Mouse (Mus musculus): ENCODE measurements around the gene Uvssa. TPM values are rescaled to one million over a fixed set of nuclear protein-coding genes. Genes with fewer than 3 reads are reported as not detected.

Uvssa gene
- polyA plus RNA-seq, 1 experiment, result 4.3 TPM

DNA sequence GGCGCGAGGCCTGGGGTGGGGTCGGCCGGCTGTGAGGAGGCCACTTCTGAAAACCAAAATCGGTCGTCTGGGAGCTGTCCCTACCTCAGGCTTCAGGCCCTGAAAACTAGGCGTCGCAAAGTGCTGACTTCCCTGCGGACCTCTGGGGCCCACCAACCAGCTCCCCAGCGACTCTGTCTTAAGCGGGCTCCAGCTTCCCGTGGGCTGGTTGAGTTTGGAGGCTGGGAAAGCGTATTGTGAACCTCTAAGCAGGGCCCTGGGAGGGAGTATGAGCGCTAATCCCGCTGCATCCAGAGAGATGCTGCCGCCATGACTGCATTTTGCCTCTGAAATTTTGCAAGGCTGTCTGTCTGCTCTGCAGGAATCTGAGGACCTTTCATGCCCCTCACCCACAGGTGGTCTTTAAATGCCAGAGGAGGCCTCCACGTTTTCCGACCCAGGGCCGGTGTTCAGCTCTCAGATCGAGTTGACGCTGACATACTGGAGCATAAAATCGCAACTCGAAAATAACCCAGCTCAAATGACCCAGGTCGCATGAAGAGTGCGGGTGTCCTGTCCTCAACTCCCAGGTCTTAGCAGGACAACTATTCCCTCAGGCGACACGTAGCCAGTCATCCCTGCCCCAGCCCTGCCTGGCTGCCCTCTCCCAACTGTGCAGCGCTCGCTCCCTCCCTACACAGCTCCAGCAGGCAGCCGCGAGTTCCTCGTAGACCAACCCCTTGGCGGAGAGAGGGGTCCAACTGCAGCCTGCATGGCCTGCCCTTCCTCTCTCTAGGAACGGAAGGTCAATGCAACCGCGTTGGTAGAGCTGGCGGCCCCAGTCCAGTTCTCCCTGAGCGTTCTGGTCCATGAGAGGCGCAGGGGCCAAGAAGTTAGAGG is 53.9 kb downstream of the Uvssa start:
- Histone ChIP-seq H3K36me3 (ENCODE audit: control insufficient read depth, insufficient read depth, low read length) (no peaks in the 10 kb centered on the region), H3K27me3 (replicated peaks; ENCODE audit: control insufficient read depth, insufficient read depth, low read length) (peaks cover 5% of the 10 kb centered on the region), H3K27ac (ENCODE audit: insufficient read depth, low read depth, low read length) (no peak overlapping the region), H3K4me1 (ENCODE audit: control insufficient read depth, insufficient read depth, low read length) (no peaks in the 10 kb centered on the region), H3K4me3 (ENCODE audit: insufficient read depth, low read depth, low read length) (no peak overlapping the region)
- WGBS, result 2% methylated on average over 39 of the region's 39 CpGs
- TF ChIP-seq CTCF (conservative IDR thresholded peaks at IDR 0.05; ENCODE audit: insufficient read depth, insufficient read length, low read depth, low read length) (no peak), POLR2A (IDR thresholded peaks at IDR 0.05; ENCODE audit: low read depth, low read length) (no peak)
- DNase-seq, result no peak

DNA sequence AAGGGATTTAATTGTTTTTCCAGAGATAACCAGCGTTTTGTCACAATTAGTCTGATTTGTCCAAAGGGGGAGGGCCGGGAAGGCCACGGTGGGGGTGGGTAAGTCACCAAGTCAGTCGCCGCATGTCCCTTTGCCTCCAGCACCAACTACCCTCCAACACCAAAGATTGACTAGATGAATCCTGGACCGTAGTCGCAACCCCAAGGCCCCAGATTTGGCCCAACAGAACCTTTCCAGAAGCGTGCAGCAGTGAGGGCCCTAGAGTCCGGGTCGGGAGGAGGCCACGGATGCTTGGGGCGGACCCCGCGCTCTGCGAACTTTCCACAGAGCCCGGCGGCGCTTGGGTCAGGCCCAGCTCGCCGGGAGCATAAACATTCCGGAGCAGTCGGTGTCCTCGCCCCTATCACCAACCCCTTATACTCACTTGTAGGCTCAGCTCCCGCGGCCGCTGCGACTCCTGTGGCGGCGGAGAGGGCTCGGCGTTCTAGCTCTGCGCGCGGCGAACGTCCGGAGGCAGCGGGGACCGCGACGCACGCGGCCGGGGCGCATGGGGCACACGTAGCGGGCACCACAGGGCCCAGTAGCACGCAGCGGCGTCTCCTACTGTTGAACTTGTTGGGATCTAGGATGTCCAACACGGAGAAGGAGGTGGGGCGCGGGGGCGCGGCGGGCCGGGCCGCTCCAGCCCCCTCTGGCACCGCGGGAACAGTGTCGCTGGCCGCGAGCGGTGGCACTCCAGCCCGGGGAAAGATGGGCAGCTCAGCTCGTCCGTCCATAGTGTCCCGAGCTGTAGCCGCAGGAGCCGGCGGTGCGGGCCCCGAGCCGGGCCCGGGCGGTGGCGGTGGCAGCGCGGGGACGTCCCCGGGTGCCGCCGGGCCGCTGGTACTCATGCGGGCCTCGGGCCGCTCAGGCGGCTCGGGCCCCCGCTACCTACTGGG is 55.1 kb downstream of the Uvssa start, which contains the start of gene Nkx1-1:
Gene Nkx1-1, minus strand, starts transcription at position 776 of the 938 bp plus-strand sequence.
- DNase-seq, result no peak
- Histone ChIP-seq H3K27ac (ENCODE audit: insufficient read depth, low read depth, low read length) (no peak within 1 kb of the TSS), H3K4me1 (ENCODE audit: control insufficient read depth, insufficient read depth, low read length) (no peaks in the 10 kb centered on the region), H3K36me3 (ENCODE audit: control insufficient read depth, insufficient read depth, low read length) (no peaks in the 10 kb centered on the region), H3K4me3 (ENCODE audit: insufficient read depth, low read depth, low read length) (no peak within 1 kb of the TSS), H3K27me3 (replicated peaks; ENCODE audit: control insufficient read depth, insufficient read depth, low read length) (peaks cover 5% of the 10 kb centered on the region)
- no peak for TF ChIP-seq POLR2A (IDR thresholded peaks at IDR 0.05; ENCODE audit: low read depth, low read length)
- no peak for TF ChIP-seq CTCF (conservative IDR thresholded peaks at IDR 0.05; ENCODE audit: insufficient read depth, insufficient read length, low read depth, low read length)
- 2% methylated on average over 89 of the region's 90 CpGs for WGBS

DNA sequence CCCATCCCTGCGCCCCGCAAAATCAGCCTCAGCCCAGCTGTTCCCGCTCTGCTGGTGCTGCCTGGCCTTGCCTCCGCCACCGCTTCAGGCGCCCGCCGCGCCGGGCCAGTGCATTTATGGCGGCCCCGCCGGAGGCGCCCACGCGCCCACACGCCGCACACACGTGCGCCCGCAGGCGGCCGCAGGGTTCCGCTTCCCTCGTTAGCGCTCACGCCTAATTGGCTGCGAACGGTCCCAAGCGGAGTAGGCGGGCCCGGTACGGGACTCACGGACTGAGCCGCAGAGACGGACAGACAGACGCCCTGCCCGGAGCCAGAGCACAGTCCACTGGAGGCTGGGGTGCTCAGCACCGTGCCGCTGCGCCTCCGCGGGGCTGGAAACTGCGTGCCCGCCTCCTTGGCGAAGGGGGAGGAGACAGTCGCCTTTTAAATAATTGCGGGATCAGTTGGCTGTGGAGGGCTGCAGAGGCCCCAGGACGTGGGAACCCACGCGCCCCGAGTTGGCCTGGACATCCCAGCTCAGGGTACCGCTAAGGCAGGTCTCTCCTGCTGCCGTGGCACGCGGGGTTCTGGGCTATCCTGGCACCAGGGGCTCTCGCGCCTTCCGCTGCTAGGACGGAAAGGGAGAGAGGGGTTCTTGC is 55.9 kb downstream of the Uvssa start:
- WGBS, result under 1% methylated on average over 58 of the region's 60 CpGs

DNA sequence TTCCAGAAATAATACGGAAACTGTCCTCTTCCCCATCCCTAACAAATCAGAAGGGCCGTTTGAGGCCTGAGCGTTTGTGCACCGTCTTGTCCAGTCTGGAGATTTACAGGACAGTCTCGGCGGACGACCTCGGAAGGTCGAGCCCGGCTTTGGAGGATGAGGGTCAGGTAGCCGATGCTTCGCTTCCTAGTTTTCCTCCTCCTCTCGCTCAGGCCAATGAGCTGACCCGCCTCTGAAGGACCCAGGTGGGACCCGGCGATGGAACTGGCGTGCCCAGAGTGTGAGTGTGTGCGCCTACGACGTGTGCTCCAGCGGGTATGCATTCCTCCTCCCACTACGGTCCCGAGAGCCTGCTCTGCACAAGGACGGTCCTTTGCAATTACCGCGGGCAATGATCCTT is 56.8 kb downstream of the Uvssa start:
- no peak overlapping the region for H3K27ac ChIP-seq (ENCODE audit: insufficient read depth, low read depth, low read length)
- H3K27me3 ChIP-seq (replicated peaks; ENCODE audit: control insufficient read depth, insufficient read depth, low read length), result peaks cover 5% of the 10 kb centered on the region
- no peak for TF ChIP-seq POLR2A (IDR thresholded peaks at IDR 0.05; ENCODE audit: low read depth, low read length)
- TF ChIP-seq CTCF (conservative IDR thresholded peaks at IDR 0.05; ENCODE audit: insufficient read depth, insufficient read length, low read depth, low read length), result no peak
- H3K4me3 ChIP-seq (ENCODE audit: insufficient read depth, low read depth, low read length), result no peak overlapping the region
- no peak for DNase-seq
- H3K36me3 ChIP-seq (ENCODE audit: control insufficient read depth, insufficient read depth, low read length), result no peaks in the 10 kb centered on the region
- WGBS, result 2% methylated on average over 26 of the region's 26 CpGs
- H3K4me1 ChIP-seq (ENCODE audit: control insufficient read depth, insufficient read depth, low read length), result no peaks in the 10 kb centered on the region

More for the DNA sequence above, 55.9 kb downstream of the Uvssa start:
- Histone ChIP-seq H3K27ac (ENCODE audit: insufficient read depth, low read depth, low read length) (no peak overlapping the region), H3K4me3 (ENCODE audit: insufficient read depth, low read depth, low read length) (no peak overlapping the region), H3K36me3 (ENCODE audit: control insufficient read depth, insufficient read depth, low read length) (no peaks in the 10 kb centered on the region), H3K27me3 (replicated peaks; ENCODE audit: control insufficient read depth, insufficient read depth, low read length) (peaks cover 5% of the 10 kb centered on the region), H3K4me1 (ENCODE audit: control insufficient read depth, insufficient read depth, low read length) (no peaks in the 10 kb centered on the region)
- TF ChIP-seq POLR2A (IDR thresholded peaks at IDR 0.05; ENCODE audit: low read depth, low read length) (no peak), CTCF (conservative IDR thresholded peaks at IDR 0.05; ENCODE audit: insufficient read depth, insufficient read length, low read depth, low read length) (no peak)
- DNase-seq, result no peak

DNA sequence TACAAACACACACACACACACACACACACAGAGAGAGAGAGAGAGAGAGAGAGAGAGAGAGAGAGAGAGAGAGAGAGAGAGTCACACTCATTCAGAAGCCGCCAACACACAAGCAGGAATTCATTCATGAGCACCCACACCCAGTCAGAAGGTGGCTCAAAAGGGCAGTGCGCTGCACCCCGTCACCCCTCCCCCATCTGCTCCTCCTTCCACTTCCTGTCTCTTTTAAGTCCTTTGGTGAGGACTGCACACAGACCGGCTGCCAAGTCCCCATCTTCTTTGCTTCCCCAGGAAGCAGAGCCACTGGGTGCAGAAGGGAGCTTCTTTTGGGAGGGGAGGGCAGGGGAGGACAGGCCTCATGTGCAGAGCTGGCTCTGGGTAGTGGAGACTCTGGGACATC is 57.6 kb downstream of the Uvssa start:
- WGBS, result 9% methylated on average over 4 of the region's 4 CpGs
- no peak for TF ChIP-seq POLR2A (IDR thresholded peaks at IDR 0.05; ENCODE audit: low read depth, low read length)
- TF ChIP-seq CTCF (conservative IDR thresholded peaks at IDR 0.05; ENCODE audit: insufficient read depth, insufficient read length, low read depth, low read length), result no peak

DNA sequence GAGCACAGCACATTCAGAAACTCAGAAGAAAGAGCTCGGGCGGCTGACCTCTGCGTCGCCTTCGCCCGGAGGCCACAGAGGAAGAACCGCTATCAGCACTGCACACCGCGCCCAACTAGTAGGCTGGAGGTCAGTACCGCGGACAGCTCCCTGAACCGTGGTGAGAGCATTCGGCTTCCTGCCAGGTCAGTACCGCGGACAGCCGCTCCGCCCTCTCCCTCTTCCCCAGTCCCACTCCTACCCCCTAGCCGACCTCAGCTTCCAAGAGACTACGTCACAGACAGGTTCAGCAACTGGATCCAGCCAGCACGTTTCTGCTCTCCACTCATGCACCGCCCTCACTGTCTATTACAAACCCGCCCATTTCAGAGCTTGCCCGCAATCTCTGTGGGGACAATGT is 59.9 kb downstream of the Uvssa start:
- H3K27me3 ChIP-seq (replicated peaks; ENCODE audit: control insufficient read depth, insufficient read depth, low read length), result peaks cover 3% of the 10 kb centered on the region
- H3K4me1 ChIP-seq (ENCODE audit: control insufficient read depth, insufficient read depth, low read length), result no peaks in the 10 kb centered on the region
- WGBS, result 2% methylated on average over 23 of the region's 23 CpGs
- no peak overlapping the region for H3K27ac ChIP-seq (ENCODE audit: insufficient read depth, low read depth, low read length)
- TF ChIP-seq POLR2A (IDR thresholded peaks at IDR 0.05; ENCODE audit: low read depth, low read length) (no peak), CTCF (conservative IDR thresholded peaks at IDR 0.05; ENCODE audit: insufficient read depth, insufficient read length, low read depth, low read length) (0 out of 2 replicates have a peak, but pooled peaks have one; percentile 21)
- H3K36me3 ChIP-seq (ENCODE audit: control insufficient read depth, insufficient read depth, low read length), result no peaks in the 10 kb centered on the region
- DNase-seq, result peak; percentile 89
- H3K4me3 ChIP-seq (ENCODE audit: insufficient read depth, low read depth, low read length), result no peak overlapping the region

More for the DNA sequence above, 57.6 kb downstream of the Uvssa start:
- DNase-seq, result no peak
- Histone ChIP-seq H3K36me3 (ENCODE audit: control insufficient read depth, insufficient read depth, low read length) (no peaks in the 10 kb centered on the region), H3K4me3 (ENCODE audit: insufficient read depth, low read depth, low read length) (no peak overlapping the region), H3K4me1 (ENCODE audit: control insufficient read depth, insufficient read depth, low read length) (no peaks in the 10 kb centered on the region), H3K27ac (ENCODE audit: insufficient read depth, low read depth, low read length) (no peak overlapping the region), H3K27me3 (replicated peaks; ENCODE audit: control insufficient read depth, insufficient read depth, low read length) (peaks cover 5% of the 10 kb centered on the region)

Measured in kidney, adult 2 months (tissue).